Mouse (Mus musculus) layer of hippocampus, postnatal 25 days (tissue): ENCODE measurements around the gene Nodal. TPM values are rescaled to one million over a fixed set of nuclear protein-coding genes. Genes with fewer than 3 reads are reported as not detected.

Experiments
- DNase-seq, 2 experiments: peaks; one replicate each; pipeline ENCODE4 v3.0.0; 2022; ENCODE audit warnings: mixed read lengths in 2 of 2, low spot score in 1 of 2; ENCODE audit errors: extremely low spot score in 1 of 2
- total RNA-seq, 2 experiments: library from RNA; stranded (reverse); gene quantifications; 2 replicates each; pipeline ENCODE4 v1.2.3; 2021

Gene Nodal
- total RNA-seq, 2 experiments from 2014 or later = 0.25 to 0.28 TPM

DNA sequence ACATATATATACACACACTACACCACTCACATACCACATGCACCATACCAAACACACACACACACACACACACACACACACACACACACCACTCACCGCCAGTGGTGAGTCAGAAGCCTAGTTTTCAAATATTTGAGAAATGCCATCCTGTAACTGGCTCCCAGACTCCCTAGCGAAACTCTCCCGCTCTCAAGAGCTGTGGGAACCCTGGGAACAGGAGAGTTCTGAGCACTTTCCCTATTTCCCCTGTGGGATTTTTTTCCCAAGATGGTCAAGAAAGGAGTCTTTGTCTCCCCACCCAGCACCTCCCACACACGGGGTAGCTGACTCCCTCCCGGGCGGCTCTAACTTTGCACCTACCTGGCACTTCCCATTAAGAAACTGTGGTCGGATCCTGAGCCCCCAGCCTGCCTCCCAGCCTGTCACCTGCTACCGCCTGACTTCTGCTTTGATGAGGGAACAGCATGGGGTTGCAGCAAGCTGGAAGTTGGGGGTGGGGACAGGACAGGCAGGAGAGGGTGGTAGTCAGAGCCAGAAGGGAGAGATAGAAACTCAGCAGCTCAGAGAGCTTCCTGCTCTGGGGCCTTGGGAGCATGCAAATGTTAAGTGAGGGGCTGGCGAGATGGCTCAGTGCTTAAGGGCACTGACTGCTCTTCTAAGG lies 23.2 kb upstream of the Nodal start:
- no peak for DNase-seq

DNA sequence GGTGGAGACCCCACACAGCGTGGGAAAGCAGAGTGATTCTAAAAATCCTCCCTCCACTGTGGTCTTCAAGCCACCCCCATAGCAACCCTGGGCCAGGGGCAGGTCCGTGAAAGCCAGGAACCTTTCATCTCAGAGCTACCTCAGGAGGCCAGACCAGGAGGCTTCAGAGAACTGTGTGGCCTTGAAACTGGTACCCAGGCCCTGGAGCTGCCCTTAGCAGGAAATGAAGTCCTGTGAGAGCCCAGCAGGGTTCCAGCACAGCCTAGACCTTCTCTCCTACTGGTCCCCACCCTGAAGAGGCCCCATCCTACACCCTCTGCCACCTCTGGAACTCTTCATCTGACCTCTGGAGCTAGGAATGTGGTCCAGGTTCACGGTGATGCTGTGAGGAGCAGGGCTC lies 19.6 kb upstream of the Nodal start:
- no peak for DNase-seq

DNA sequence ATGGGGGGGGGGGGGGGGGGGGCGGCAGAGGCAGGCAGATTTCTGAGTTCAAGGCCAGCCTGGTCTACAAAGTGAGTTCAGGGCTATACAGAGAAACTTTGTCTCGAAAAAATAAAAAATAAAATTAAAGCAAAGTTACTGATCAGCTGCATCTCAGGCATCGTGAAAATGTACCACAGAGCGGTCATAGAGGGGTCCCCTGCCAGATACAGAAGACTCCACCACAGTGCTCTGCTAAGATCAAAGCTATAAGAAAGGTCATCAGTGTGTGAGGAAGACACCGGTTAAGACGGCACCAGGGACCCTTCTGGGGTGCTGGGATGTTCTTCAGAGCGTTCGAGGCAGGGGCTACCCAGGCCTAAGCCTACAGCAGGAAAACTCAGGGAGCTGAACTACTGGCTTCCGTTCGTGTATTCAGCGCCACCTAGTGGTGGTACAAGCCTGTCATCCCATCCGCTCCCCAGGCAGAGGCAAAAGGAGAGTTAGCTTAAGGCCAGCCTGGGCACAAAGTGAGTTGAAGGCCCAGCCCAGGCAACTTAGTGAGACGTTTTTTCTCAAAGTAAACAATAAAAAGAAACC lies 18.5 kb upstream of the Nodal start:
- peak in 1 of 2 experiments; percentile 78 for DNase-seq

DNA sequence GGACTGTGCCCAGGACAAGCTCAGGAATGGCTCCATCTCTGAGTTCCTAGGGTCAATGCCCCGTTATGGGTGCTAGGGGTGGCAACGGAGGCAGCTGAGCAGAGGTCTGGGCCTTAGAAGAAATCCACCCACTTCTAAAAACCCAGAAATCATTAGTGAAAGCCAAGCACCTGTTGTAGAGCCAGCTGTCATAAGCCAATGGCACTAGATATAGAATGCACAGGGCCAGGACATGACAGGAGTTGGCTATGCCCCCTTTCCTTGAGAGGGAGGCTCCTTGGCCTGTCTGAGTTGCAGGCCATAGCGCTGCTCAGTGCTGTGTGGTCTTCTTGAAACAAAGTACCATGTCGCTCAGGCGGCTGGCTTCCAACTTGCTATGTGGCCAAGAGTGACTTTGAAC lies 17.4 kb upstream of the Nodal start:
- DNase-seq = no peak

DNA sequence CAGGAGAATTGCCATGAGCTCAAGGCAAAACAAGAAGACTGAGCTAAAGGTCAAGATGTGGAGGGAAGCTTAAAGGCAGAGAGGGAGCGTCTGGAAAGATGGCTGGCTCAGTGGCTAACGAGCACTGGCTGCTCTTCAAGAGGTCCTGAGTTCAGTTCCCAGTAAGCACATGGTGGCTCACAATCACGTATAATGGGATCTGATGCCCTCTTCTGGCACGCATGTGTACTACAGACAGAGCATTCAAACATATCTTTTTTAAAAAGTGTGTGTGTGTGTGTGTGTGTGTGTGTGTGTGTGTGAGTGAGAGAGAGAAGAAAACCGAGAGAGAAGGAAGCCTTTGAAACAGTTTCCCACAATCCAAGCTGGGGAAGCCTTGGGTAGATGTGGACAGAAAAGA lies 15.3 kb upstream of the Nodal start:
- DNase-seq = no peak

DNA sequence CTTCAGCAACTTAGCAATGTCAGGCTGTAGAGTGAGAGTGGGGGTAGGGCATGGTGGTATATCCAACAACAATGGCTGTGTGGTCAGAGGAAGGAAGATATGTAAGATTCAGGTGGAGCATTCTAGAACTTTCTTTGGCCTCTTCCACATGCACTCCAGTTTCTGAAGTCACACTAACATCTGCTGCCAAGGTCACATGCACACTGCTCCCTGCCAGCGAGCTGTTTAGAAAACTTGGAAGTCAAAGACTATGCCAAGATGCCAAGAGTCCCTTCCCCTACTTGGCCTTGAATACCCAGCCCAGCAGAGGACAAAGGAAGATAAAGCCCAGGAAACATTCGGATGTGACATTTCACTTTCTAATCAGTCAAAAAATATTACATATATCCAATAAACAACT lies 14.9 kb upstream of the Nodal start:
- DNase-seq = no peak

DNA sequence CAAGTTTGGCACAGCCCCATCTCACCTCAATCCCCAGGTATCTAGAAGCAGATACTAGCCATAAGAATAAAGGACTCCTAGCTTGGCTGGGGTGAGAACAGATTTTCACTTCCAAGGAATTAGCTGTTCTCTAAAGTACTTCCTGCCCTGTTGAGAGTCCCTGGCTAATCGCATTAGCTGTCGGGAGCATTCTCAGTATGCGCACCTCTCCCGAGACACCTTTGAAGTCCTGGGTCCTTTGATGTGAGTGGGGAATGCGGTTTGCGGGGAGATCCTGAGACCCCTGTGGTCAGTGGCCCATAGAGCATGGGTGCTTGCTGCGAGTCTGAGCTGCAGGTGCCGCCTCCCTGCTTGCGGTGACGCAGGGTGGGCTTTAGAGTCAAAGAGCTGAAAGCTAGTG lies 11.8 kb upstream of the Nodal start:
- no peak for DNase-seq

DNA sequence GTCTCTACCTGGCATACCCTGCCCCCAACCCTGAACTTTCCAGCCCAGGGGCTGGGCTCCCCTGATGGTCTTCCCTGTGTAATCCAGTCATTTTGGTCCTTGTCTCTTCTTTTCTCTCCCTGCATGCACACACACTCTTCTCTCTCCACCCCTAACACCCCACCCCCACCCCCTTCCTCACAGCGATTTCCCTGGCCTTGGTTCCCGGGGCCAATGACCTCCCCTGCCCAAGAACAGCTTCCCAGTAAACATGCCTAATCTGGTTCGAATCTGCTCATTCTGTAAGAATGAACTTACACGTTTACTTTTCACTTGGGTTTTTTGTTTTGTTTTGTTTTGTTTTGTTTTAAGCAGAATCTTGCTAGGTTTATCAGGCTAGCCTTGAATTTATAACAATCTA lies 8.0 kb upstream of the Nodal start:
- no peak for DNase-seq

DNA sequence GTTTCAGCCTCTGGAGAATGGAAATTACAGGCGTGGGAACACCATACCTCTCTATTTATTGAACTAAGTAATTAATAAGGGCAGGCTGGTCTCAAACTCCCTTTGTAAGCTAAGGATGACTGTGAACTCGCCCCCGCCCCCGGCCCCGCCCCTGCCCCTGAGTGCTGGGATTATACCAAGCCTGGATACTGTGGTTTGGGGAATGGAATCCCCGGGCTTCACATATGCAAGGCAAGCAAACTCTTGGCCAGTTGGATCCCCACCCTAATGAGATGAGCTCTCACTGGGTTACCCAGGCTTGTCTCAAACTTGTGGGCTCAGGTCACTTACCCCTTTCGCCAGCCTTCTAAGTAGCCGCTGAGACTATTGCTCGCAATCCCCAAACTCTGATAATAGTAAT lies 7.6 kb upstream of the Nodal start:
- DNase-seq = no peak

DNA sequence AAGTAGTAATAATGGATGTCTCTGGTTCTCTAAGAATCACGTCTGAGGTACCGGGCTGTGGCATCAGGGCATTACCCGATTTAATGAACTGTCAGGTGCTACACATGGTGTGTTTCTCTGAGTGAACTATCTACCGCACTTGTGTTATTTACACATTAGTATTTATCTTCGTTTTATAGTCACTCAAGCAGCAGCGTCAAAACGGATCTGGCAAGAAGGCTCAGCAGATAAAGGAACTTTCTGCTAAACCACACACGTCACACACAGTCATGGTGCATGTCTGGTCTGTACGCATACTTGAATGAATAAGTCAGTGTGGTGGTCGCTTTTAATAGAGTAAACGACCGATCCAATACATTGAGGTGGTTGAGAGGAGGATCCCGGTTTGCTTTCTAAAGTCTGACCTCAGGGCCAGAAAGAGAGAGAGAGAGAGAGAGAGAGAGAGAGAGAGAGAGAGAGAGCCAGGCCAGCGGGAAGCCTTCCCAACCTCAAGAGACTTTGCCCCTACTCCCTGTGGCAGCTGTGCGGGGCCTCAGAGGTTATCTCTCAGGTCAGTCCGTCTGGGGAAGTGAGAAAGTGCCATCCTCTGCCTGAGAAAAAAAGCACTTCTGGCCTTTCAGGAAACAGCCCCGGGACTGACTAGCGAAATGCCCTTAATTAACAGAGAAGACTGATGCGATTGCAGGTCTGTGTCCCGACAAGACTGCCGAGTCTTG lies 4.7 kb upstream of the Nodal start:
- no peak for DNase-seq

DNA sequence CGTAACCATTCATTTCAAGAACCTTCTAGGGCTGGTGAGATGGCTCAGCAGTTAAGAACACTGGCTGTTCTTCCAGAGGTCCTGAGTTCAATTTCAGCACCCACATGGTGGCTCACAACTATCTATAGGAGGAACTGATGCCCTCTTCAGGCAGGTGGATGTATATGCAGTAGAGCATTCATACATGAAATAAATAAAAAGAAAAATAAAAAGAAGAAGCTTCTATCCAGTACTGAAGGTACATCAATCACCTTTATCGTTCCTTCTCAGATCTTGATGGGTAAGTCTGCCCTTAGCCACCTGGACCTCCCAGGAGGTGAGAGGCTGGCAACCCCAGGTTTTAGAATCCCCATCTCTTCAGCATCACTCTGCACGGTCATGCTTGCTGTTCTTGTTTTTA lies 2.5 kb upstream of the Nodal start:
- DNase-seq = no peak

DNA sequence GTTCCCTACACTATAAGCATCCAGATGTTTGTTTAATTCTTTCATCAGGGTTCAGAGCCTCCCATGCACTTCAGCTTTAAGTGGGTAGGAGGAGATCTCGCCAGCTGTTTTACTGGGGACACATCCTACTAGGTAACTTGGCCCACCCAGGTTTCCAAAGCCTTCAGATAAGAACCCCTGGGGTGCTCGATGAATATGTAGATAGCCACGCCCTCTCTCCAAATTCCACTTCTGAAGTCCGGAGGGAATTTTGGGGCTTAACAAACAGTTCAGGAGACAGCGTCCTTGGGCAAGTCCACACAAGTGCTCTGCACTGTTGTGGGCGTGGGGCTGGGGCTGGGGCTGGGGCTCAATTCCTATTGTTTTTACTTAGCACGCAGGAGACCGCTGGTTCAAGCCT lies 1.9 kb upstream of the Nodal start:
- no peak for DNase-seq

DNA sequence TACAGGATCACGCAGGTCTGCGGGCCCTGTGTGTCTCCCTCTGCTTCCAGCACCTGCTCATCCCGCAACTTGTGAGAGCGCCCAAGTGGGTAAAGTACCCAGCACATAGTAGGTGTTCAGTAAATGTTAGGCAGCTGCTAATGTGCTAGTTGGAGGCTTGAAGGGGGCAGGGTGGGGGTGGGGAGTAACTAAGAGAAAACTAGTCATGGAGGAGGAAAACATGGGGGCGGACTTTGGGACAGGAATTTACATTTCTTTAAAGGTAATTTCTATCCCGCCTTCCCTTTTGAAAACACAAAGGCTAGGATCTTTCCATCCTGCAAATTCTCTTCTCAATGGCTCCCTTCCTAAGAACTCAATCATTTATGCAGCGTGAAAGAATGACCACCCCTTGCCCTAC lies 1.2 kb upstream of the Nodal start:
- no peak for DNase-seq

DNA sequence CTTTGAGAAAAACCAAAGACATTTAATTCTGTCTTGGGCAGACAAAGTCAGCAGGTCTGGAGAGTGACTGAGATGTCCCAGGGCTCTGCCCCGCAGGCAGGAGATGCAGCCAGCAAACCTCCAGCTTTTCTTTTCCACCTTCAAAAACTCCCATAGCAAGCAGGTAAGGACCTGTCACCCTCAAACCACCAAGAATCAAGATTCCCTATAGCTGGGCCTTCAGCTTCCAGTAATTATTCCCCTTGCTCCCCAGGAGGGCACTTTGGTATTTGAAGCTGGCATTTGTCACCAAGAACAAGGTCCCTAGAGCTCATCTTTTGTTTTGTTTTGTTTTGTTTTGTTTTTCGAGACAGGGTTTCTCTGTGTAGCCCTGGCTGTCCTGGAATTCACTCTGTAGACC lies 726 bp upstream of the Nodal start:
- no peak for DNase-seq

DNA sequence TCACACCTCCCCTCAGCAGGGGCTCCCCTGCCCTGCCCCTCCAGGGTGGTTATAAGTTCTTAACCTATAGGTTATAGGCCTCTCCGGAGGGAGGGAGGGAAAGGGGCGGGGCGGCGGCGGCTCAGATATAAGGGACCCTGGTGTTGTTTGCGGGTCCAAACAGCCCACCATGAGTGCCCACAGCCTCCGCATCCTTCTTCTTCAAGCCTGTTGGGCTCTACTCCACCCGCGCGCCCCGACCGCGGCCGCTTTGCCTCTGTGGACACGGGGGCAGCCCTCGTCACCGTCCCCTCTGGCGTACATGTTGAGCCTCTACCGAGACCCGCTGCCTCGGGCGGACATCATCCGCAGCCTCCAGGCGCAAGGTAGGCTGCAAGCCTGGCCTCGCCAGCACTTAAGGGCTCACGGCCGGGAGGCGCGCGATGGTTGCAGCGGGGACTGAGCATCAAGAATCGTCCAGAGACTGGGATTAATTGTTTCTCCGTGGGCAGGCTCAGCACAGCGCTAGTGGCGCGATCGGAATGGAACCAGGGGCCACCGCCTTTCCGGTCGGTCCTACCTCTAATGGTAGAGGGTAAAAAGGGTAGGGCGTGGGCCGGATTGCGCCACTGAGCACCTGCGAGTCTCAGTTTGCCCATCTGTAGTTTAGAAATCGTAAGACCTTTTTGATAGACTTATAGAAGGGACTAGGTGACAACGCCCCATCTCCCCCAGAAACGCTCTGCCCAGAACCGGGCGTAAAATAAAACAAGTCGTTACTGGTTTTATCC lies 544 bp downstream of the Nodal start:
- DNase-seq = no peak

DNA sequence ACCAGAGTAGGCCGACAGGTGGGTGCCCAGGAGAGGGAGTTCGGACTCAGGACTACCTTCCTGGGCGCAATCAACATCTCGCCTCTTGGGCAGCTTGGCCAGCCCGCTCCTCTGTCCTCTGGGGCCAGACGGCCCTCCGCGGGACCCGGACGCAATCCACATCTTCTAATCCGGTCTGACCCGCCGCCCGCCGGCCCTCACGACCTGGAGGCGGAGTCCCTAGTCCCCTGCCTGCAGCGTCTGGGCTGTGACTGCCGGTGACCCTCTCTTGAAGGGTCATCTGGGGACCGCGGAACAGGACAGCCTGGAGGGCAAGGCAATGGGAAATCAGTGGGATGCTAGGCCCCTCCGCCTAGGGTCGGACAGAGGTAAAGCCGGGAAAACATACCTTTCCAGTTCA lies 1.4 kb downstream of the Nodal start:
- DNase-seq = no peak

DNA sequence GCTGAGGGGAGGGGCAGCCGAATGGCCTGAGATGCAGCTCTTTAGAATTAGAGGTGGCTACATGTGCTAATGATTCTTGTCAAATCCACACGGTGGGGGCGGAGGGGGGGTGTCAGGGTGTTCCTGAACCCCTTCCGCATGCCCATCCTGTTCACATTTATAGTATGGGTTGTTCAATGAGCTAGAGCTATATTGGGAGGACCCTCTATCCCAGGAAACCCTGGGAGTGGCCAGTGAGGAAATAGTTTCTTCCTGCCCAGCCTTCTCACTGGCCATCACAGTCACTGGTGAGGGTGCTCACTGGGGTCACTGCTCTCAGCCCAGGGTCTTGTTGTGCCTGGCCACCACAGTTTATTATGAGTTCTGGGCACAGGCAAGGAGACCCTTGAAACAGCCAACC lies 2.2 kb downstream of the Nodal start:
- no peak for DNase-seq

DNA sequence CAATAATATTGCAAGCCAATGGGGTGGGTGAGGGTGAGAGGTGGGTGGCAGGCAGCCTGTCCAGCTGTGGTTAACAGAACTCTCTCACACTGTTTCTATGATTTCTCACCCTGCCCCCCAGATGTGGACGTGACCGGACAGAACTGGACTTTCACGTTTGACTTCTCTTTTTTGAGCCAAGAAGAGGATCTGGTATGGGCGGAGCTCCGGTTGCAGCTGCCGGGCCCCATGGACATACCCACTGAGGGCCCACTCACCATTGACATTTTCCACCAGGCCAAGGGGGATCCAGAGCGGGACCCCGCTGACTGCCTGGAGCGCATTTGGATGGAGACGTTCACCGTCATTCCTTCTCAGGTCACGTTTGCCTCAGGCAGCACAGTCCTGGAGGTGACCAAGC lies 5.1 kb downstream of the Nodal start:
- DNase-seq = no peak

DNA sequence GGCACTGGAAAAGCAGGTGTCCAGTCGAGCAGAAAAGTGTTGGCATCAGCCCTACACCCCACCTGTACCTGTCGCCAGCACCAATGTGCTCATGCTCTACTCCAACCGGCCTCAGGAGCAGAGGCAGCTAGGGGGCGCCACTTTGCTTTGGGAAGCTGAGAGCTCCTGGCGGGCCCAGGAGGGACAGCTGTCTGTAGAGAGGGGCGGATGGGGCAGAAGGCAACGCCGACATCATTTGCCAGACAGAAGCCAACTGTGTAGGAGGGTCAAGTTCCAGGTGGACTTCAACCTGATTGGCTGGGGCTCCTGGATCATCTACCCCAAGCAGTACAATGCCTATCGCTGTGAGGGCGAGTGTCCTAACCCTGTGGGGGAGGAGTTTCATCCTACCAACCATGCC lies 5.5 kb downstream of the Nodal start:
- DNase-seq = peak in 1 of 2 experiments; percentile 39

DNA sequence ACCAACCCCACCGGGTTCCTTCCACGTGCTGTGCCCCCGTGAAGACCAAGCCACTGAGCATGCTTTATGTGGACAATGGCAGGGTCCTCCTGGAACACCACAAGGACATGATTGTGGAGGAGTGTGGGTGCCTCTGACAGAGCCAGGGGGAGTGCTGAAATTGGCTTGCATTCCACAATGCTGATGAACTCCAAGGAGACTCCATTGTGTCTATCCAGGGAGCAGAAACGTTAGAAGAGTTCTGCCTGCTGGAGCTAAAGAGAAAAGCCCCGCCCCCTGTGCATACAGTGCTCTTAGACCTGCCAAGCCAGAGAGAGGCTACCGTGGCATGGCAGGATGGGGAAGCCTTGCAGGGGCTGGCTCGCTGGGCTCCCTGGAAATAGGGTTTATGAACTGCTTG lies 6.7 kb downstream of the Nodal start:
- no peak for DNase-seq

DNA sequence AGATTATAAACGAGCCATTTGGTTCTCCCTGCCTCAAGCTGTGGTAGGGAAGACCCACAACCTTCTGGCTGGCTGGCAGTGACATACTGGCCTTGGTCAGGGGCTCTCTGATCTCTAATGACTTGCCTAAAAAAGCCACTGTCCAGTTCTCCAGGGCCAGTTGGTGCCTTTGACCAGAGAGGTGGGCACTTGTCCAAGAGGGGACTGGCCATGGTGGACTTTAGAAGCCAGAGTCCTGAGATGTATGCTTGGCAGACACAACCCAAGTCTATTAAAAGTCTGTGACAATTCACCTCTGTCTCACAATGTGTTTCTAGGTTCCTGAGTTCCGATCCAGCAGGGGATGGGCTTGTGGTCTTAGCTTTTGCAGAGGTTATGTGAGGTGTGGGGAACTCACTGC lies 7.3 kb downstream of the Nodal start:
- DNase-seq = no peak
